Mouse (Mus musculus): ENCODE results near the gene Tstd3. TPM values are rescaled to one million over a fixed set of nuclear protein-coding genes. Genes with fewer than 3 reads are reported as not detected.
A peak's percentile ranks its signal among the peaks of the same experiment; 100 is the strongest.
"Not testable (repeated sequence)": the region's sequence is repeated elsewhere in the genome, so short reads cannot be mapped to it uniquely, and the experiment has no call there.

Gene Tstd3
- polyA plus RNA-seq, 1 experiment = 12.4 TPM

DNA sequence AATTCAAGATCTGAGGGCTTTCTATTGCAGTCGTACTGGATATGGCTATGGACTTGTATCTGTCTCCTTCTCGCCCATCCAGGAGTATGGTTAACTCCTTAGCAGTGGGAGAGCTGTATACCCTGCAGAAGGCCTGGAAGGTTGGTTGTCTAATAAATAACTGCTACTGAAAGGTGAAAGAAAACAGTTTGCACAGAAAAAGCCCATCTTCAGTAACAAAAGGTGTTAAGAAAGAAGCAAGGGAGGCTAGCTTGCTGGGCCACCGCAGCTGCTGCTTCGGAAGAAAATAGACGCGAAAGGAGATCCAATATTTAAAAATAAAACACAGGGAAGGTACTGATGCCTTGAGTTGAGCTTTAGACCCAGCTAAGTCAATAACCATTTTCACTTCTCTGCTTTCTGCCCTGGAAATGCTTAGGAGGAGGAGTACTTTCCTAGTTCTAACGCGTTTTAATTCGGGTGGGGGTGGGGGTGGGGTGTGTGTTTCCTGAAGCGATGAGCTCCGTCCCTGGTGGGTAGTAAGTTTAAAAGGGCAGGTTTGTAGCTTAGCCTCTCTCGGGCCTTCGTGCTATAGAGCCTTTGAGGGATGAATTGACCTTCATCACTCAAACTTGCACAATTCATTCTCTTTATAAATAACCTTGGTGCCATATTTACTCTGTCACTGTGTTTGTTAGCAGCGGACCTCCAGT is 695 bp downstream of the Tstd3 start:
- no peak overlapping the region for H3K27ac ChIP-seq (ENCODE audit: control insufficient read depth, insufficient read depth, low read depth, low read length, poor library complexity)
- WGBS = 26% methylated on average over 14 of the region's 14 CpGs
- H3K4me3 ChIP-seq (replicated peaks; ENCODE audit: control insufficient read depth, low read depth, low read length) = peak overlapping the region; percentile 82
- no peaks in the 10 kb centered on the region for H3K4me1 ChIP-seq (ENCODE audit: control insufficient read depth, insufficient read depth, low read length)
- no peak for TF ChIP-seq POLR2A (IDR thresholded peaks at IDR 0.05; ENCODE audit: borderline replicate concordance, control insufficient read depth, low read depth, low read length)
- TF ChIP-seq CTCF (IDR thresholded peaks at IDR 0.05; ENCODE audit: control insufficient read depth, insufficient read depth, low read length) = no peak

GRCm38 (mm10) chr4:21763827-21764226 is 3.2 kb downstream of the Tstd3 start:
- TF ChIP-seq POLR2A (IDR thresholded peaks at IDR 0.05; ENCODE audit: borderline replicate concordance, control insufficient read depth, low read depth, low read length) = no peak
- TF ChIP-seq CTCF (IDR thresholded peaks at IDR 0.05; ENCODE audit: control insufficient read depth, insufficient read depth, low read length) = no peak
- Histone ChIP-seq H3K27ac (ENCODE audit: control insufficient read depth, insufficient read depth, low read depth, low read length, poor library complexity) (no peak overlapping the region), H3K4me1 (ENCODE audit: control insufficient read depth, insufficient read depth, low read length) (no peaks in the 10 kb centered on the region), H3K4me3 (replicated peaks; ENCODE audit: control insufficient read depth, low read depth, low read length) (no peak overlapping the region)
- 76% methylated on average over 4 of the region's 4 CpGs for WGBS

GRCm38 (mm10) chr4:21761416-21762160 is 5.4 kb downstream of the Tstd3 start:
- H3K4me3 ChIP-seq (replicated peaks; ENCODE audit: control insufficient read depth, low read depth, low read length) = no peak overlapping the region
- WGBS = 90% methylated on average over 9 of the region's 9 CpGs
- H3K27ac ChIP-seq (ENCODE audit: control insufficient read depth, insufficient read depth, low read depth, low read length, poor library complexity) = no peak overlapping the region
- TF ChIP-seq CTCF (IDR thresholded peaks at IDR 0.05; ENCODE audit: control insufficient read depth, insufficient read depth, low read length) (no peak), POLR2A (IDR thresholded peaks at IDR 0.05; ENCODE audit: borderline replicate concordance, control insufficient read depth, low read depth, low read length) (no peak)
- H3K4me1 ChIP-seq (ENCODE audit: control insufficient read depth, insufficient read depth, low read length) = no peaks in the 10 kb centered on the region

- Histone ChIP-seq H3K4me1 (ENCODE audit: control insufficient read depth, insufficient read depth, low read length) (peaks cover 4% of the 10 kb centered on the region), H3K27ac (ENCODE audit: control insufficient read depth, insufficient read depth, low read depth, low read length, poor library complexity) (no peak overlapping the region), H3K4me3 (replicated peaks; ENCODE audit: control insufficient read depth, low read depth, low read length) (no peak overlapping the region)
- 67% methylated on average over 1 of the region's 1 CpGs for WGBS
- TF ChIP-seq POLR2A (IDR thresholded peaks at IDR 0.05; ENCODE audit: borderline replicate concordance, control insufficient read depth, low read depth, low read length) = no peak
- TF ChIP-seq CTCF (IDR thresholded peaks at IDR 0.05; ENCODE audit: control insufficient read depth, insufficient read depth, low read length) = 0 out of 2 replicates have a peak, but pooled peaks have one; percentile 17
Observed at GRCm38 (mm10) chr4:21758860-21759259, 8.2 kb downstream of the Tstd3 start.

GRCm38 (mm10) chr4:21755123-21755789 is 11.8 kb downstream of the Tstd3 start:
- H3K4me1 ChIP-seq (ENCODE audit: control insufficient read depth, insufficient read depth, low read length) = peaks cover 4% of the 10 kb centered on the region
- H3K27ac ChIP-seq (ENCODE audit: control insufficient read depth, insufficient read depth, low read depth, low read length, poor library complexity) = peak overlapping the region; percentile 67
- no peak for TF ChIP-seq CTCF (IDR thresholded peaks at IDR 0.05; ENCODE audit: control insufficient read depth, insufficient read depth, low read length)
- TF ChIP-seq POLR2A (IDR thresholded peaks at IDR 0.05; ENCODE audit: borderline replicate concordance, control insufficient read depth, low read depth, low read length) = no peak

DNA sequence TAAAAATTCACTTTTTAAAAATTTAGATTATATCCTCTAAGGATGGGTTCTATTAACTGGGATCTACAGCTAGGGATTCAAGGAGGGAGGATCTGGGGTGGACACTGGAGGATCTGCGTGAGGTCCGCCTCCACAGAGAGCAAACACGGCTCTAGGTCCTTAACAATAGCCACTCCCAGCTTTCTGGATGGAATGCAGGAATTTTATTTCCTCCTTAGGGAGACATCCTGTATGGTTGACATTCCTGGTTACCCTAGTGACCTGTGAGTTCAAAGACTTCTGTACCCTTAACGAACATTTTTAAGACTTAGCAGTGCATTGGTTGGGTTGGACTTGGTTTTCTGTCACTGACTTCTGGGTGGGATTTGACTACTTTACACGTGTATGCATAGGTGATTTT is 21.3 kb downstream of the Tstd3 start:
- Histone ChIP-seq H3K4me1 (ENCODE audit: control insufficient read depth, insufficient read depth, low read length) (no peaks in the 10 kb centered on the region), H3K27ac (ENCODE audit: control insufficient read depth, insufficient read depth, low read depth, low read length, poor library complexity) (no peak overlapping the region), H3K4me3 (replicated peaks; ENCODE audit: control insufficient read depth, low read depth, low read length) (no peak overlapping the region)
- TF ChIP-seq CTCF (IDR thresholded peaks at IDR 0.05; ENCODE audit: control insufficient read depth, insufficient read depth, low read length) (no peak), POLR2A (IDR thresholded peaks at IDR 0.05; ENCODE audit: borderline replicate concordance, control insufficient read depth, low read depth, low read length) (no peak)
- WGBS = 92% methylated on average over 5 of the region's 5 CpGs

More at GRCm38 (mm10) chr4:21755123-21755789, 11.8 kb downstream of the Tstd3 start:
- H3K4me3 ChIP-seq (replicated peaks; ENCODE audit: control insufficient read depth, low read depth, low read length) = no peak overlapping the region
- WGBS = 22% methylated on average over 4 of the region's 4 CpGs

GRCm38 (mm10) chr4:21744142-21744541 is 22.9 kb downstream of the Tstd3 start:
- not testable (repeated sequence) for H3K4me1 ChIP-seq (ENCODE audit: control insufficient read depth, insufficient read depth, low read length); H3K4me3 ChIP-seq (replicated peaks; ENCODE audit: control insufficient read depth, low read depth, low read length); H3K27ac ChIP-seq (ENCODE audit: control insufficient read depth, insufficient read depth, low read depth, low read length, poor library complexity)
- WGBS = 88% methylated on average over 8 of the region's 8 CpGs

DNA sequence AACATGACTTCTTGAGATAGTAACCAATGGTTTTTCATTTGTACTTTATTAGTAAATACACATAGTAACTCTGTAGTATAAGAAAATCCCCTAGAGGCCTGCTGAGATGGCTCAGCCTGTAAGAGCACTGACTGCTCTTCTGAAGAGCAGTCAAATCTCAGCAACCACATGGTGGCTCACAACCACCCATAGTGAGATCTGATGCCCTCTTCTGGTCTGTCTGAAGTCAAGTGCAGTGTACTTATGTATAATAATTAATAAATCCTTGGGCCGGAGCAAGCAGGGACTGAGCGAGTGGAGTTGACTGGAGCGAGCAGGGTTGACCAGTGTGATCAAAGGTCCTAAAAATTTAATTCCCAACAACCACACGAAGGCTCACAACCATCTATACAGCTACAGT is 27.8 kb downstream of the Tstd3 start:
- Histone ChIP-seq H3K4me1 (ENCODE audit: control insufficient read depth, insufficient read depth, low read length) (no peaks in the 10 kb centered on the region), H3K27ac (ENCODE audit: control insufficient read depth, insufficient read depth, low read depth, low read length, poor library complexity) (no peak overlapping the region), H3K4me3 (replicated peaks; ENCODE audit: control insufficient read depth, low read depth, low read length) (no peak overlapping the region)
- no peak for TF ChIP-seq CTCF (IDR thresholded peaks at IDR 0.05; ENCODE audit: control insufficient read depth, insufficient read depth, low read length)
- 83% methylated on average over 4 of the region's 4 CpGs for WGBS
